Mouse (Mus musculus) right cerebral cortex, postnatal 14 days (tissue): ENCODE measurements around the gene Ccl28.
"Not testable (repeated sequence)": the region's sequence is repeated elsewhere in the genome, so short reads cannot be mapped to it uniquely, and the experiment has no call there.

ENCODE experiments used
- DNase-seq: peaks from one replicate; pipeline ENCODE4 v3.0.0; 2022

Gene Ccl28

DNA sequence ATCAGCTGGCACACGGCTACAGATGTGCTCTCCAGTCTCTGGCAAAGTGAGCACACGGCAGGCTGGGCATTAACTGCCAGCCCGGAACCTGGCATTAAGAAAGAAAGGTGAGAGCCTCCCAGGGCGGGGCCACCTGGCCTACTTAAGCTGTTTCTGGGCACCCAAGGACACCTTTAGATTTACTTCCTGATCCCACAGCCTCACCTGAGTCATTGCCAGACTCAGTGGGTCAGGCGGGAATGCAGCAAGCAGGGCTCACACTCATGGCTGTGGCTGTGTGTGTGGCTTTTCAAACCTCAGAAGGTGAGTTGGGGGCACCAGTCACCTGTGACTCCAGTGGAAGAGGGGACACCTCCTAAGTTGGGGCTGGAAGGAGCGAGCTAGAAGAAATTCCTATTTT is at the start of gene Ccl28:
Gene Ccl28, plus strand, starts transcription at position 186 of the 400 bp plus-strand sequence.
- no peak for DNase-seq

- DNase-seq: peak; percentile 26
These were observed 27.1 kb upstream of the Ccl28 start for GRCm38 (mm10) chr13:119596321-119597211.

GRCm38 (mm10) chr13:119598466-119598865 is 25.2 kb upstream of the Ccl28 start:
- DNase-seq: not testable (repeated sequence)

DNA sequence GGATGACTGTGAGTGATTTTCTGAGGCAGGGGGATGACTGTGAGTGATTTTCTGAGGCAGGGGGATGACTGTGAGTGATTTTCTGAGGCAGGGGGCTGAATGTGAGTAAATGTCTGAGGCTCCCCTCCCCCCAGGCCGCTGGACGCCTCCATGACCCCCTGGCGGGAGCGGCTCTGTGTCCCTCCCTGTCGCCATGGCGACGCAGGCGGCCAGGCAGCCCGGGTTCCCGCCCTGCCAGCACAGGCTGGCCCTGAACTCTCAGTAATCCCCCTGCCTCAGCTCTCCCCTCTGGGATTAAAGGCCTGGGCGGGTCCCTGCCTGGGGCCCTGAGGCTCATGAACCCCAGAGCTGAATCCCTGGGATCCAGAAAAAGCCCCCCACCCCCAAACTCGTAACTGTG is 24.6 kb upstream of the Ccl28 start:
- not testable (repeated sequence) for DNase-seq

- not testable (repeated sequence) for DNase-seq
These were observed 24.1 kb upstream of the Ccl28 start for GRCm38 (mm10) chr13:119599498-119599897.

DNA sequence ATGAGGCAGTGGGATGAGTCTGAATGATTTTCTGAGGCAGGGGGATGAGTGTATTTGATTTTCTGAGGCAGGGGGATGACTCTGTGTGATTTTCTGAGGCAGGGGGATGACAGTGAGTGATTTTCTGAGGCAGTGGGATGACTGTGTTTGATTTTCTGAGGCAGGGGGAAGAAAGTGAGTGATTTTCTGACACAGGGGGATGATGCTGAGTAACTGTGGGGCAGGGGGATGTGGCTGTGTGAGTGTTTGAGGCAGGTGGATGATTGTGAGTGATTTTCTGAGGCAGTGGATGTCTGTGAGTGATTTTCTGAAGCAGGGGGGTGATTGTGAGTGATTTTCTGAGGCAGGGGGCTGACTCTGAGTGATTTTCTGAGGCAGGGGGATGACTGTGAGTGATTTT is 23.5 kb upstream of the Ccl28 start:
- DNase-seq: peak; percentile 34

GRCm38 (mm10) chr13:119602688-119603331 is 20.8 kb upstream of the Ccl28 start:
- DNase-seq: peak; percentile 45

DNA sequence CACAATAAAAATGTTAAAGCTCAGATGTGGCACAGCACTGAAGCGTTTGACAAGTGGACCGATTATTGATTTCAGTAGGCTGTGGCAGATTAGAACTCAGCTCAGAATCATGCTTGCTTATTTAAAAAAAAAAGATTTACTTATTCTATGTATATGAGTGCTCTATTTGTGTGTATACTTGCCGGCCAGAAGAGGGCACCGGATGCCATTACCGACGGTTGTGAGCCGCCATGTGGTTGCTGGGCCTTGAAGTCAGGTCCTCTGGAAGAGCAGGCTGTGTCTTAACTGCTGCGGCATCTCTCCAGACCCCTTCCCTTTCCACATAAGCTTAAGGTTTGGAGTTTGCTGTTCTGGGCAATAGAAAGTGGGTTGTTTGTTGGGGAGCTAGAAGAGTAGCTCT is 19.7 kb upstream of the Ccl28 start:
- DNase-seq: not testable (repeated sequence)

GRCm38 (mm10) chr13:119604322-119604721 is 19.3 kb upstream of the Ccl28 start:
- DNase-seq: not testable (repeated sequence)

GRCm38 (mm10) chr13:119618841-119619240 is 4.8 kb upstream of the Ccl28 start:
- DNase-seq: no peak

GRCm38 (mm10) chr13:119619735-119620134 is 3.9 kb upstream of the Ccl28 start:
- DNase-seq: no peak

DNA sequence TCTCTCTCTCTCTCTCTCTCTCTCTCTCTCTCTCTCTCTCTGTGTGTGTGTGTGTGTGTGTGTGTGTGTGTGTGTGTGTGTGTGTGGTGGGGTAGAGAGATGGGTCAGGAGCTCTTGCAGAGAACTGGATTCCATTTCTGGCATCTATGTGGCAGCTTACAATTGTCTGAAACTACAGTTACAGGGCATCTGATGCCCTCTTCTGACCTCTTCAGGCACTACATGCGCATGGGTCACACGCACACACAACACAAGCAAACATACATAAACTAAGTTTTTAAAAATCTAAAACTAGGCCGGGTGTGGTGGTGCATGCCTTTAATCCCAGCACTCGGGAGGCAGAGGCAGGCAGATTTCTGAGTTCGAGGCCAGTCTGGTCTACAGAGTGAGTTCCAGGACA is 2.3 kb downstream of the Ccl28 start:
- DNase-seq: not testable (repeated sequence)

GRCm38 (mm10) chr13:119631482-119632155 is 8.0 kb downstream of the Ccl28 start:
- DNase-seq: peak; percentile 93

GRCm38 (mm10) chr13:119632156-119632548 is 8.5 kb downstream of the Ccl28 start:
- DNase-seq: no peak

- no peak for DNase-seq
These were observed 11.9 kb downstream of the Ccl28 start for GRCm38 (mm10) chr13:119635496-119635895.

DNA sequence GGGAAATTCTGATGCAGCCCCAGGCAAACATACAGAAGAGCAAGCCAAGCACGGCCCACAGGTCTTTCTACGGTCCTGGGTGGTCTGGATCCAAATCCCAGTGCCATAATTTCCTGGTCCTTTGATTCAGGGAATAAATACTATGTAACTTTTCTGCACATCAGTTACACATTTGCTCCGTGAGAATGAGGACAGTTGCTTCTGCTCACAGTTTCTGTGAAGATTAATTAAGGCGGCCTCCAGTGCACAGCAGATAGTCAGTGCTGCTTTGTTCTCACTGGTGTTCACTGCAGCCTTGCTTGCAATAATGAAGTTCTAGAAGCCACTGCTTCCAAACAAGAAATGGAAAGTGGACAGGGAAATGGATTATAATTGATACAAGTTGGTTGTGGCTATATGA is 14.2 kb downstream of the Ccl28 start:
- no peak for DNase-seq

DNA sequence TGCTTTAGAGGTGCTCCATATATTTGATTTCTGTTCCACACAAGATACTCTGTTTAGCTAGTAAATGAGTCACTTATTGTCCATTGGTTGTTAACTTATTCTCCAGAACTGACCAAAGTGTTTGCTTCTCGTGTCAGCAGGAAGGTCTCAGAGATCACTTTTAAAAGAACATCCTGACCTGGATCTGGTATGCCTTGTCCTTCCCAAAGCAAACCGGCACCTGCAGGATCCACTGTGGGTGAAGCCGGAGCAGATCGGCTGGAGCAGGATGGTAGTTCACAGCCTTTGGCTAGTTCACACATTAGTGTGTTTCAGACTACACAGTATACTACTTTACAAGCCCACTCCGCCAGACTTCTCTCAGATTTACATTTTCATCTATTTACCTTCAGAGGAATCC is 14.8 kb downstream of the Ccl28 start:
- DNase-seq: no peak

GRCm38 (mm10) chr13:119639302-119639701 is 15.7 kb downstream of the Ccl28 start:
- no peak for DNase-seq

GRCm38 (mm10) chr13:119640504-119640903 is 16.9 kb downstream of the Ccl28 start:
- no peak for DNase-seq

GRCm38 (mm10) chr13:119641145-119641544 is 17.5 kb downstream of the Ccl28 start:
- DNase-seq: no peak

GRCm38 (mm10) chr13:119644769-119645168 is 21.1 kb downstream of the Ccl28 start:
- DNase-seq: no peak

DNA sequence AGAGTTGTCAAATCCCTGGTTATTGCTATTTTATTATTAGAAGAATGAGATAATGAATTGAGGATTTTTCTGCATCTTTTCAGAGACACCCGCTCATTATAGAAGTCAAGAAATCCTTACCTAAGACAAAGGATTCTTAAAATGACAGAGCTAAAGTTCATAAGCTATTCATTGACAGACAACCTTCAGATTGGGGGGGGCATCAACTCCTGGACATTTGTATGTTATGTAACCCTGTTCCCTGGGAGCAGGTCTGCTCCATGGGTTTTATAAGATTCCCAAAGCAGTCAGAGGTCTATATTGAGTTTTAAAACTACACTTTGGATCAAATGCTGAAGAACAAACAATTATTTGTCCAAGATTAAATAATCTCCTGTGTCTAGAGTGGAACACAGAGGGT is 22.9 kb downstream of the Ccl28 start:
- DNase-seq: no peak

DNA sequence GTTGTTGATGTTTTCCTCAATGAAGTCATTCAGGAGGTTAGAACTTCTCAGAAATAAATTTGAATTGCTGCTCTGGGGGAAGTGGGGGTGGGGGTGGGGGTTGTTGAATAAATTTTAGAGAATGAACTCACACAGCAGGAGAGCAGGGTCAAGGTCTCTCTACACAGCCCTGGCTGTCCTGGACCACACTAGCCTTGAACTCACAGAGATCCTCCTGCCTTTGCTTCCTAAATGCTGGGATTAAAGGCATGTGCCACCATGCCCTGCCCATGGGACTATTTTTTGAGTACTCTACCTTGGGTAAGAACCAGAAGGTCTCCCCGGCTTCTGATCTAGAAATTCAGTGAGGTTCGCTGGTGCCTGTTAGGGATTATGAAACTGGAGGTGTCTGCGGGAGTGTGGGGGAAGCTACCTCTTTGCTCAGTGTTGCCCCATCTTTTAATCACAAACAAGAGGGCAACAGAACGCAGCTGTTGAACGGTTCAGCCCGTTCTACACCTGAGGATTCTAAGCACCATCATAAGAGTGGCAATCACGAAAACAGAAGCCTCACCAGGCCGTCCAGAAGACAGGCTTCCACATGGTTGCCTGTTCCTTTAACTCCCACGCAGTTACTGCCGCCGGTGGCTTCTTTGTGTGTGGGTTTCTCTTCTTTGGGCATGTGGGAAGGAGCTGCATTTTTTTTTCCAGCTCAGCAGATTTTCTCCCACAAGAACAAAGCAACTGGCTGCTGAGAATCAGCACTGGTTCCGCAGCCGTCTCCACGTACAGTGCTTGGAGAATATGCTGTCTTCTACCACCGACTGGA is 25.5 kb downstream of the Ccl28 start:
- peak; percentile 23 for DNase-seq
